Mouse (Mus musculus): Measurements from ENCODE around the gene Flot2. TPM values are rescaled to one million over a fixed set of nuclear protein-coding genes. Genes with fewer than 3 reads are reported as not detected.

The Flot2 gene
- 10 to 100 TPM in 23 of 26 experiments, 1 to 10 TPM in 3; 5.1 to 51.8 (median 23.2) TPM for total RNA-seq (2018; cell fraction: chromatin; rRNA removed)
- total RNA-seq (2018; cell fraction: cytosol; rRNA removed) = 10 to 100 TPM; 36.4 to 58.5 (median 45.7) TPM
- total RNA-seq (2018; cell fraction: nucleus; rRNA removed) = 10 to 100 TPM; 14.3 to 50.3 (median 29.7) TPM
- polyA plus RNA-seq (2018) = 38.5 to 68.4 TPM (median 40.1 TPM) in 3 replicates

- H3K36me3 ChIP-seq (ENCODE audit: inconsistent target) = no peaks in the 10 kb centered on the region
Measured at GRCm38 (mm10) chr11:78037831-78038752, at the start of gene Flot2. TSS of gene Flot2 (plus strand) at chr11:78037931.

DNA sequence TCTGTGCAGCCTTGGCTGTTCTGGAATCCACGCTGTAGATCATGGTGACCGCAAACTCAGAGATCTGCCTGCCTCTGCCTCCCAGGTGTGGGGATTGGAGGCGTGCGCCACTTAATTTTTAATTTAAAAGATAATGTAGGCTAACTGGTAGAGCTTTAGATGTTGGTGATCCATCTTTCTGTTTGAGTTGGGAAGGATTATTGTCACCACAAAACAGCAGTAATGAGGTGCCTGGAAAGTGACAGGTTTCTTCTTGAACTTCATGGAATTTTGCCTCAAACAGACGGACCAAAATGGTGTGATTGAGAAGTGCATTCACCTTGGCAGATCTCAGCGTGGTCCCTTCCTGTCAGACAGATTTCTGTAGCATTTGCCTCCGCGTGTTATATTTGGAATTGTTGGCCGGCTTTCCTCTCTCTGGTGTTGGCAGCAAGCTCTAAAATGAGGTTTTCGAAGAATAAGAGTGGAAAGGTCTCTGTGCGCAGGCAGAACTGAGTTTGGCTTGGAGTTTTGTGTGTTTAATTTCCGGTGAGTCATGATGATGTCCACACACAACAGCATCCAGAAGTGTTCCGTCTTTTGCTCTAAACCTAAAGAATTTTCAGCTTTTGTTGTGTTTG, 48.5 kb upstream of the Flot2 start:
- peaks cover 98% of the 10 kb centered on the region for H3K79me2 ChIP-seq (ENCODE audit: inconsistent target)
- WGBS (ENCODE audit: missing documents) = 96% methylated on average over 13 of the region's 13 CpGs
- H3K4me3 ChIP-seq (ENCODE audit: inconsistent target) = no peak overlapping the region
- no peak overlapping the region for H3K27ac ChIP-seq
- peaks cover 24% of the 10 kb centered on the region; the same call in 1 of the 2 replicates for H3K36me3 ChIP-seq (ENCODE audit: inconsistent target)

More at GRCm38 (mm10) chr11:78037831-78038752, at the start of gene Flot2:
- peak within 1 kb of the TSS; percentile 84 for H3K4me3 ChIP-seq (ENCODE audit: inconsistent target)
- H3K27ac ChIP-seq = peak within 1 kb of the TSS; percentile 19; the same call in 1 of the 2 replicates
- 2% methylated on average over 50 of the region's 55 CpGs for WGBS (ENCODE audit: missing documents)
- peaks cover 19% of the 10 kb centered on the region; the same call in 1 of the 2 replicates for H3K79me2 ChIP-seq (ENCODE audit: inconsistent target)

GRCm38 (mm10) chr11:77995556-77995955, 42.2 kb upstream of the Flot2 start:
- H3K27ac ChIP-seq = no peak overlapping the region
- peaks cover 100% of the 10 kb centered on the region for H3K79me2 ChIP-seq (ENCODE audit: inconsistent target)
- 0 out of 2 replicates have a peak, but pooled peaks cover 6% of the 10 kb centered on the region for H3K36me3 ChIP-seq (ENCODE audit: inconsistent target)
- 53% methylated on average over 1 of the region's 1 CpGs for WGBS (ENCODE audit: missing documents)
- H3K4me3 ChIP-seq (ENCODE audit: inconsistent target) = no peak overlapping the region

DNA sequence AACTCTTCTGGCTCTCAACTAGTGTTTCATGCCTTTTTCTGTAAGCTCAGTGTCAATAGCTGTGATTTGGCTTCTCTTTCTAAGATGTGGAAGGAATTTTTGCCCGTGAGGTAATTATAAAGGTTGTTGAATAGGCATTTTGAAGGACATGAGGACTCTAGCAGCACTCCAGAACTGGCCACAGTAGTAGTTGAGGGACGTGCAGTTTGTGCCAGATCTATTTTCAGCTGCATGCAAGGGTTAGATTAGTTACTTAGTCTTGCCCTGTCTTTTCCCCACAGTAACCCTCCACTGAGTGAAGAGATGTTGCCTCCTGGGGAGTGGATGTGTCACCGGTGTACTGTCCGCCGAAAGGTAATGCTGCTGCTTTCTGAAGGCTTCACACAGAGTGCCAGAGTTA, 31.3 kb upstream of the Flot2 start:
- Histone ChIP-seq H3K4me3 (ENCODE audit: inconsistent target) (no peak overlapping the region), H3K36me3 (ENCODE audit: inconsistent target) (peaks cover 51% of the 10 kb centered on the region), H3K79me2 (ENCODE audit: inconsistent target) (peaks cover 93% of the 10 kb centered on the region), H3K27ac (no peak overlapping the region)
- WGBS (ENCODE audit: missing documents) = 96% methylated on average over 5 of the region's 5 CpGs

- H3K27ac ChIP-seq = no peak overlapping the region
- WGBS (ENCODE audit: missing documents) = 29% methylated on average over 4 of the region's 4 CpGs
Measured at GRCm38 (mm10) chr11:78019676-78020075, 18.1 kb upstream of the Flot2 start.

DNA sequence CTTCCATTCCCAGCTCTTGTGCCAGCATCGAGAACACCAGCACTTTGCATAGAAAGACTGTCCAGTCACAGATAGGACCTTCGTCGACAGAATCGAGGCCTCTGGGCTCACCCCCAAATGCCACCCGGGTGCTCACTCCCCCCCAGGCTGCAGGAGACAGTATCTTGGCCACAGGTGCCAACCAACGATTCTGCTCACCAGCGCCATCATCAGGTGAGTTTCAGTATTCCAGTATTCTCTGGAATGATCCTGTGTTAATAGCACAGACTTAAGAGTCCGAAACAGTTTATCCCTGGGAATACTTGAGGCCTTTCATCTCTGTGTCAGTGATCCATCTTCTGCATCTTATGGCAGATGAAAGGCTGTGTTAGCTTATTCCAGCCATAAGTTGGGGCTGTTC, 14.1 kb upstream of the Flot2 start:
- H3K4me3 ChIP-seq (ENCODE audit: inconsistent target) = no peak overlapping the region
- peaks cover 75% of the 10 kb centered on the region for H3K36me3 ChIP-seq (ENCODE audit: inconsistent target)
- no peak overlapping the region for H3K27ac ChIP-seq
- no peaks in the 10 kb centered on the region for H3K79me2 ChIP-seq (ENCODE audit: inconsistent target)
- 83% methylated on average over 8 of the region's 8 CpGs for WGBS (ENCODE audit: missing documents)

More at GRCm38 (mm10) chr11:78019676-78020075, 18.1 kb upstream of the Flot2 start:
- H3K36me3 ChIP-seq (ENCODE audit: inconsistent target) = peaks cover 84% of the 10 kb centered on the region
- H3K79me2 ChIP-seq (ENCODE audit: inconsistent target) = no peaks in the 10 kb centered on the region
- H3K4me3 ChIP-seq (ENCODE audit: inconsistent target) = no peak overlapping the region

GRCm38 (mm10) chr11:78029240-78029639, 8.5 kb upstream of the Flot2 start:
- no peak overlapping the region for H3K4me3 ChIP-seq (ENCODE audit: inconsistent target)
- H3K27ac ChIP-seq = no peak overlapping the region
- H3K79me2 ChIP-seq (ENCODE audit: inconsistent target) = no peaks in the 10 kb centered on the region
- H3K36me3 ChIP-seq (ENCODE audit: inconsistent target) = peaks cover 41% of the 10 kb centered on the region
- WGBS (ENCODE audit: missing documents) = 98% methylated on average over 8 of the region's 8 CpGs

GRCm38 (mm10) chr11:78030600-78030999, 7.1 kb upstream of the Flot2 start:
- Histone ChIP-seq H3K27ac (no peak overlapping the region), H3K4me3 (ENCODE audit: inconsistent target) (no peak overlapping the region), H3K36me3 (ENCODE audit: inconsistent target) (peaks cover 34% of the 10 kb centered on the region), H3K79me2 (ENCODE audit: inconsistent target) (no peaks in the 10 kb centered on the region)
- 69% methylated on average over 2 of the region's 2 CpGs for WGBS (ENCODE audit: missing documents)

DNA sequence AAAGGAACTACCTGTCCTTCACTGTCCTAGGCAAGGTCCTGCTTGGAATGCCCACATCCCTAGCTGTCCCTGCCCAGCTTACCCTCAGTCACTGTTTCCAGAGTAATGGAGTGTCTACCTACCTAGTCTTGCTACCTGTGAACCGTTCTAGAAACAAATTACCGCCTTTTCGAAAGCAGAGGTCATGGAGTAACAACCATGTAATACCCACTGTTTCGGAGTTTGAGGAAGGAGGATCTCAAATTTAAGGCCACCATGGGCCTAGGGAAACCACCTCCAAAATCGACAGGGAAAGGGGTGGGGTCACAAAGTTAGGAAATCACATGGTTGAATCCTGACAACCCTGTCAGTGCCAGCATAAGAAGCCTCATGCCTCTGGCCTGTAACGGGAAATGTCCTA, 6.3 kb upstream of the Flot2 start:
- Histone ChIP-seq H3K4me3 (ENCODE audit: inconsistent target) (no peak overlapping the region), H3K27ac (no peak overlapping the region), H3K79me2 (ENCODE audit: inconsistent target) (no peaks in the 10 kb centered on the region), H3K36me3 (ENCODE audit: inconsistent target) (peaks cover 27% of the 10 kb centered on the region)
- 67% methylated on average over 6 of the region's 6 CpGs for WGBS (ENCODE audit: missing documents)

- peak within 1 kb of the TSS; percentile 31 for H3K4me3 ChIP-seq (ENCODE audit: inconsistent target)
- WGBS (ENCODE audit: missing documents) = under 1% methylated on average over 90 of the region's 96 CpGs
- peaks cover 19% of the 10 kb centered on the region for H3K36me3 ChIP-seq (ENCODE audit: inconsistent target)
- H3K27ac ChIP-seq = no peak within 1 kb of the TSS
- H3K79me2 ChIP-seq (ENCODE audit: inconsistent target) = no peaks in the 10 kb centered on the region
Measured at GRCm38 (mm10) chr11:78031947-78032808, 5.6 kb upstream of the Flot2 start, which contains the start of gene Dhrs13. TSS of gene Dhrs13 (plus strand) at chr11:78032280.

DNA sequence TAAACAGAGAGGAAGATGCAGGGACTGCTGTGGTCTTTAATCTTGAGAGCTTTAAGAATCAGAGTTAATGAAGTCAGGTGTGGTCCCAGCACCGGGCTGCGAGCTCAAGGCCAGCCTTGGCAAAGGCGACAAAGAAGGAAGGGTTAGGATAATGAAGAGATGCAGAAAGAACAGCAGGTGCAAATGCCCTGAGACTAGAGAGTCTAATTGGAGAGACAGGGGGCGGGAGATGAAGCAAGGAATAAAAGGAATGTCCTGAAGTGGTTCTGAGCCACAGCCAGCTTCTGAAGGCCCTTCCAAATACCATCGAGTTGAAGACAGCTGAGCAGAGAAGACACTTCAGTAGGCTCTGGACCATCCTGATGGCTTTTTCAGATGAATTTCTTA, 4.9 kb upstream of the Flot2 start:
- no peak overlapping the region for H3K27ac ChIP-seq
- H3K4me3 ChIP-seq (ENCODE audit: inconsistent target) = peak overlapping the region; percentile 31
- H3K36me3 ChIP-seq (ENCODE audit: inconsistent target) = peaks cover 13% of the 10 kb centered on the region; the same call in 1 of the 2 replicates
- 30% methylated on average over 5 of the region's 5 CpGs for WGBS (ENCODE audit: missing documents)
- no peaks in the 10 kb centered on the region for H3K79me2 ChIP-seq (ENCODE audit: inconsistent target)

DNA sequence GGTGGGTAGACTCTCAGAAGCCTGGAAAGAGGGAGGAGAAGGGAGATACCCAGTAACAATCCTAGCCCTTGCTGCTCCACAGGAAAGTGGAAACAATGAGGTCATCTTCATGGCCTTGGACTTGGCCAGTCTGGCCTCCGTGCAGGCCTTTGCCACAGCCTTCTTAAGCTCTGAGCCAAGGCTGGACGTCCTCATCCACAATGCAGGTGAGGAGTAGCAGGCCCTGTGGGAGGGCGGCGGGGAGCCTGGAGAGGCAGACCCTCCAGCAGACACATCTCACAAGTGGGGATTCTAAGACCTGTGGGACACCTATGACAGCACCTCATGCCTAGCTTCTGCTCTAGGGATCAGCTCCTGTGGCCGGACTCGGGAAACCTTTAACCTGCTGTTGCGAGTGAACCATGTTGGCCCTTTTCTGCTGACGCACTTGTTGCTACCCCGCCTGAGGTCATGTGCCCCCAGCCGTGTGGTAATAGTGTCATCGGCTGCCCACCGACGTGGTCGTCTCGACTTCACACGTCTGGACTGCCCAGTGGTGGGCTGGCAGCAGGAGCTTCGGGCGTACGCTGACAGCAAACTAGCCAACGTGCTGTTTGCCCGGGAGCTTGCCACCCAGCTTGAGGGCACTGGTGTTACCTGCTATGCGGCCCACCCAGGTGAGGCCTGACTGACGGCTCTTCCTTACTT, 3.7 kb upstream of the Flot2 start:
- H3K27ac ChIP-seq = no peak overlapping the region
- peaks cover 2% of the 10 kb centered on the region; the same call in 1 of the 2 replicates for H3K36me3 ChIP-seq (ENCODE audit: inconsistent target)
- peaks cover 11% of the 10 kb centered on the region; the same call in 1 of the 2 replicates for H3K79me2 ChIP-seq (ENCODE audit: inconsistent target)
- no peak overlapping the region for H3K4me3 ChIP-seq (ENCODE audit: inconsistent target)
- WGBS (ENCODE audit: missing documents) = 93% methylated on average over 23 of the region's 23 CpGs

DNA sequence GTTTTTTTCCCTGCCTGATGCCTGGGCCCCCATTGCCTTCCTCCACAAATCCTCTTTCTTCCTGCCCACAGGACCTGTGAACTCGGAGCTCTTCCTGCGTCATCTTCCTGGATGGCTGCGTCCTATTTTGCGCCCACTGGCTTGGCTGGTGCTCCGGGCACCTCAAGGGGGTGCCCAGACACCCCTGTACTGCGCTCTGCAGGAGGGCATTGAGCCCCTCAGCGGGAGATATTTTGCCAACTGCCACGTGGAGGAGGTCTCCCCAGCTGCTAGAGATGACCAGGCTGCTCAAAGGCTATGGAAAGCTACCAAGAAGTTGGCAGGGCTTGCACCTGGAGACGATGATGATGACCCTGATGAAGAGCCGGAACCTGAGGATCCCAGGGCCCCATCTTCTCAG, 940 bp upstream of the Flot2 start:
- WGBS (ENCODE audit: missing documents) = 97% methylated on average over 10 of the region's 10 CpGs
- H3K27ac ChIP-seq = no peak overlapping the region
- H3K79me2 ChIP-seq (ENCODE audit: inconsistent target) = peaks cover 19% of the 10 kb centered on the region; the same call in 1 of the 2 replicates
- no peak overlapping the region for H3K4me3 ChIP-seq (ENCODE audit: inconsistent target)
- H3K36me3 ChIP-seq (ENCODE audit: inconsistent target) = no peaks in the 10 kb centered on the region
